Mouse (Mus musculus): ENCODE results near the gene Fchsd2.

GRCm38 (mm10) chr7:101099981-101100380, 7.3 kb downstream of the Fchsd2 start:
- TF ChIP-seq CTCF (IDR thresholded peaks at IDR 0.05; ENCODE audit: borderline replicate concordance, extremely low read depth, insufficient read depth, insufficient read length): no peak
- no peak for TF ChIP-seq POLR2A (IDR thresholded peaks at IDR 0.05; ENCODE audit: borderline replicate concordance, extremely low read depth, insufficient read depth, insufficient read length, poor library complexity, severe bottlenecking)

Data from brain, embryonic 14.5 days (tissue).